Mouse (Mus musculus) lung, postnatal 36 days (tissue): ENCODE data around the gene Fam78a.

Experiments used
- DNase-seq: peaks from one replicate; pipeline ENCODE4 v3.0.0; 2022; ENCODE audit warnings: mixed read lengths

The Fam78a gene

GRCm38 (mm10) chr2:32038661-32039081 lies 46.0 kb downstream of the Fam78a start:
- DNase-seq, result no peak

GRCm38 (mm10) chr2:32037279-32037858 lies 47.3 kb downstream of the Fam78a start:
- DNase-seq, result peak; percentile 6

- no peak for DNase-seq
Observed at GRCm38 (mm10) chr2:32034206-32034605, 50.5 kb downstream of the Fam78a start.

GRCm38 (mm10) chr2:32033436-32033835 lies 51.2 kb downstream of the Fam78a start:
- DNase-seq, result no peak

GRCm38 (mm10) chr2:32029636-32030035 lies 55.0 kb downstream of the Fam78a start:
- DNase-seq, result no peak

GRCm38 (mm10) chr2:32024372-32024771 lies 60.3 kb downstream of the Fam78a start:
- no peak for DNase-seq

GRCm38 (mm10) chr2:32020229-32020628 lies 64.4 kb downstream of the Fam78a start:
- DNase-seq, result no peak

GRCm38 (mm10) chr2:32019704-32020103 lies 65.0 kb downstream of the Fam78a start:
- no peak for DNase-seq

GRCm38 (mm10) chr2:32008716-32009115 lies 75.9 kb downstream of the Fam78a start:
- peak; percentile 19 for DNase-seq

- no peak for DNase-seq
Observed at GRCm38 (mm10) chr2:32008311-32008710, 76.3 kb downstream of the Fam78a start.
